Mouse (Mus musculus) lung, postnatal 36 days (tissue): ENCODE measurements at regions not wholly inside any gene's neighbourhood (a gene's known extent, or its start where the extent isn't known, plus 50 kb on each side); places are given as distances from the start of the nearest gene placed in this dataset.

Experiments used
- DNase-seq: peaks from one replicate; pipeline ENCODE4 v3.0.0; 2022; ENCODE audit warnings: mixed read lengths

DNA sequence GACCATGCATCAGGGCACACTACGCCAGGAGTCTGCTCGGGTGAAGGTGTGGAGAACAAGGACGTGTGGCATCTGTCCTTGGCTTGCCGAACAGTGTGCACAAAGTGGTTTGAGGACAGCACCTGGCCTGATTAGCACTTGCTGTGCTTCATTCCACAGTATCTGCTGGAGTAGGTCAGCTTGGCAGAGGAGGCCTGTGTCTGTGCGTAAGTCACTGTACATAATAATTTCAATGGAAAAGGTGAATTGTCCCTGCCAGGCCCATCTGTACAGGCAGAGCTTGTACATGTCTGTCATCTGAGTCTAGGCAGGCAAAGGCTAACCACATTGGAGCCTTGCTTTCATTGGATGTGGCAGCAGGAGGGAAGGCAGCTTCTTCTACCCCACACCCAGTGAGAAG, 979.5 kb upstream of the Car8 start:
- DNase-seq, result no peak

DNA sequence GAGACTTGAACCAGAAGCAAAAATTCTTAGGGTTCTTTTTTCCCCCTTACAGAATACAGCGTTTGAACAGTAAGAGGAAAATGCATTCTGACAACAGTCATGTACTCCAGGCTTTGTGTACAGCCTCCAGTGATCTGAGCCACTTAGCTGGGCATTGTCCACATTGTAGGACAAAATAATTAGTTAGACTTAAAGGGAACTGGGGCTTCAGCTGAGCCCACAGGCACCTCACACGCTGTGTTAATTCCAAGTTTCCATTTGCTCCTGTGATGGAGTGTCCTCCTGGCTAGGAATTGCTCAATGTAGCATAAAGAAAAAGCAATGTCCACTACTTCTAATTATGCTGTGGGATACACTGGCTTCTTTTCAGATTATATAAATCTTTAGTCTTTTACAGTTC, 969.8 kb upstream of the Car8 start:
- DNase-seq, result no peak

DNA sequence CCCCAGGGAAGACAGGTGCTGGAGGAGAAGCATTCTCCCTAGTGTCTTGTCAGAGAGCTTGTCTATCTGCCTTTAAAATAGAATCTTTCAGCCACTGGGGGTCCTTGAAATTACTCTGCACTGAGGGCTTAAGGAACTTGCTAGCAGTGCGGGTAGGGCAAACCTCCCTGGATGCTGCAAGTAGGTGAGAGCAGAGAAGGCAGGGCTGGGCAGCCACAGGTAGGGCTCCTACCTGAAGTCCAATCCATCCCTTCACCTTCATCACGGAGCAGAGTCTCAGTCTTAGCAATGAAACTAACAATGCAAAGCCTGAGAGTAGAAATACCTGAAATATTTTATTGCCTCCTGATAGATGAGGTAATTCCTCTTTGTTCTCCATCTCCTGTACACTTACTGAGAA, 961.2 kb upstream of the Car8 start:
- DNase-seq, result no peak

DNA sequence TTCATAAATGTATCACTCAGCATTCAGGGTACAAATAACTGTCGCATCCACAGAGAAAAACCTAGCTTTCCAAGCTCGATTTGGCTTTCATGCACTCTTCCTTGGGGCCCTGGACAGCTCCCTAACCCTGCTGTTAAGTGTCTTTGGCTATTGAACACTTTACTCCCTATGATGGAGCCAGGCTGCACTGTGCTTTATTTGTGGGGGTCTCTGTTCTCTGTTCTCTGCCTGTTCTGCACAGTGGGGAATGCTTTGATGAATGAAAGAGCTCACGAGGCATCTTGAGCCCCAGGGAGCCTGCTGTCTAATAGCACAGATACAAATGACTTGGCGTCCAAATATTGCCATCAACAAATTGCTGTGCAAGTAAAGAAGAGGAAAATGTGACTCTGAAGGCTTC, 957.6 kb upstream of the Car8 start:
- no peak for DNase-seq

DNA sequence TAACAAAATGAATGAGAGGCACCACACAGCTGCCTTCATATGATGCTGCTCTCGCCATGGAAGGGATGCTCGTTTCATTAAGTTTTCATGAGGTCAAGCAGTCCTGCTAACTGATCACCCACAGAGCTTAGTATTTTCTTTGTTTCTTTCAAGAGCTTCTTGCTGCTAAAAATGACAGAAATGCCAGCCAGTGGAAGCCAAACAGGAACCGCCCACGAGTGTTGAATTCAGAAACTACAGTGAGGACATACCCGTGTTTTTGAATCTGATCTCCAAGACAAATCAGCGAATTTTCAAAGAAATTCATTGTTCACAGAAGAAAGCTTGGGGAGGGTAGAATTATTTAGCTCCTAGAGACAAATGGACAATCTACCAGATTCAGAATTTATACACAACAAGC, 954.3 kb upstream of the Car8 start:
- DNase-seq, result no peak

DNA sequence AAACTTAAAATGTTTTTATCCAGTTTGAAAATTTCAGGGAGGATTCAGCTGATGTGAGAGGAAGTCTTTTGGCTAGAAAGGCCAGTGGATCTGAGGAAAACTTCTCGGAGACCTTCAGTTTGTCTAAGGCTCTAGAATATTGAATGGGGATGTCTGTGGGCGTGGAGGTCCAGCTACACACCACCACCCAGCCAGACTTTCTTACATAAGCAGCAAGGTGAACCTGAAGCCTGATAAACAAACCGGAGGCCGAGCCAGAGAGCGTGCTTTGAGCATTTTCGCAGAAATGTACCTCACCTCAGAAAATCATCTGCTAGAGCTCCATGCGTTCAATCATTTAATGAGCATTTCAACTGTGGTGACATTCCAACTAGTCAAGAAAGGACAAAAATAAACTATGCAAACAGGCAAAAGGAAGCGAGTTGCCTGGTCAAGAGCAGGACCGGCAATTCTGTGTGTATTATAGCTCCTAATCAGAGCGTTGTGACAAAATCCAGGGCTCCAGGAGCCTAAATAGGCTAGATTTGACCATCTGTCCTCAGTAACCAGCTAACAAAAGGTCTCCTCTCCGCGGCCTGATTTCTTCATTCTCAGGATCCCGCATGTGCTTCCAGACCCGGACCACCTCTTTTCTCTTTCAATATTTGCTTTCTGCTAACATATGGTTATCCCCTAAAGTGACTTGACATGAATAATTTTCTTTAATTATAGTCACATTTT, 946.5 kb upstream of the Car8 start:
- DNase-seq, result peak; percentile 1

DNA sequence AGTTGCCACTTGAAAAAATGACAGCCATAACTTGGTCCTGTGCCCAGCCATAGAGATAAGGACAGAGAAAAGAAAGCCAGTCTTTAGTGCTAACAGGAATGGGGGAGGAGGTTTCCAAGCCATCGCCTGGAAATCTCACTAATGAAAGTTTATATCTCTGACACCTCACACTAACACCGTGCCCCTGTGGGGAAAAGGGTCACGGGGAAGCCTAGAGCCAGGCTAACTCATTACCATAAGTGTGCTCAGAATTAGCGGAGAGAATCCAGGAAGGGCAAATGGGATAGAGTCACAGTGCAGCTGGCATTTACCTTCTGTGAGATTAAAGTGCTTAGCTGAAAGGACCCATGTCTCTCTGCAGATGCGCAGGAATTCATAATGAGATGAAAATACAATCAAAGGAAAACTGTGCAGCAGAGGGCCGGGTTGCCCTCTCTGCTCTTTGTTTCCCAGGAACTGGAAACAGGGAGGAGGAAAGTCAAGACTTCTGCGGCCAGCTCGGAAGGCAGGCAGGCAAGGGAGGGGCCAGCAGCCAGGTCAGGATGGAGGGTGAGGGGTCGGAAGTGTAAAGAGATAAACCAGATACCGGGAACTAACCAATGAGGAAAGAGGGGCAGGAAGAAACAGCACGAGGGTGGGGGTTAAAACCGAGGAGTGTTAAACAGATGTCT, 945.7 kb upstream of the Car8 start:
- DNase-seq, result peak; percentile 44

DNA sequence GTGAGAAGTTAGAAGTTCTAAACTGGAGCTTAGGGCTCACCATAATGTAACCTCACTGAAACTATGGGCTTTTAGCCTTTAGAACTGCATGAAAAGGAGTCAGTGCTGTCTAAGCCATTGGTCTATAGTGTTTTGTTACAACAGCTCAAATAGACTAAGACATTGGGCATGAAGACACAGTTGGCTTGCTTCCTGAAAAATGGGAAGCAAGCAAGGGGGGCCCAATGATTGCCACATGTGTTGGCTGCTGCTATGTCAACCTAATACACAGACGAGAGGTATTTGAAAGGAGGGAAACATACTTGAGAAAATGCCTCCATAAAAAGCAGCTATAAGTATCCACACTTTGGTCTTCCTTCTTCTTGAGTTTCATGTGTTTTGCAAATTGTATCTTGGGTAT, 935.5 kb upstream of the Car8 start:
- DNase-seq, result no peak

DNA sequence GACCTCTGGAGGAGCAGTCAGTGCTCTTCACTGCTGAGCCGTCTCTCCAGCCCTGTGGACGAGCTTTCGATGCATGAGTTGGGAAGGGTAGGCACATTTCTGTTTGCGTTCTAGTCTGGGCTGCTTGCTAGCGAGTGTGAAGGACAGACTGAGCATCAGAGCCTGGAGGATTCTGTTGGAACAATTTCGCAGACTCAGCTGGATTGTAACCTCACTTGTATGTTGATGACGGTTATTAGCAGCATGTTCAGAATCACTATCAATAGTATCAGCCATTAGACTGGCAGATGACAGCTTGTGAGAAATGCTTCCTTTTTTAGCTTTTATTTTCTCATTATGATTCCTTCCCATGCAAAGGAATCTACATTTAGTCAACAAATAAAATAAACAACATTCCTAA, 923.5 kb upstream of the Car8 start:
- no peak for DNase-seq

DNA sequence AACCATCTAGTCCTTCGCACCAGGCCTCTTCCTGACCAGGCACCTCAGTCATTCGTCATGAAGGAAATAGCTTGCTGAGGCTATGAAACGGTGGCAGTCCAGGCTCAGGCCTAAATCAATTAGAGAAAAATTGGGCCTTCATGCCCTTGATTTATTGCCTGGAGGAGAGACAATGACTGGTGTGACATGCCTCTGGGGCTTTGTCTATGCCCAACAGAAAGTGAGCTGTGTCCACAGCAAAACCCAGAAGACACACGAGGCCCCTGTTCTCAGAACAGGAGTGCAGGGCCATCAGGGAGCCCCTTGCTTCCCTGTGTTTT, 922.9 kb upstream of the Car8 start:
- DNase-seq, result no peak

DNA sequence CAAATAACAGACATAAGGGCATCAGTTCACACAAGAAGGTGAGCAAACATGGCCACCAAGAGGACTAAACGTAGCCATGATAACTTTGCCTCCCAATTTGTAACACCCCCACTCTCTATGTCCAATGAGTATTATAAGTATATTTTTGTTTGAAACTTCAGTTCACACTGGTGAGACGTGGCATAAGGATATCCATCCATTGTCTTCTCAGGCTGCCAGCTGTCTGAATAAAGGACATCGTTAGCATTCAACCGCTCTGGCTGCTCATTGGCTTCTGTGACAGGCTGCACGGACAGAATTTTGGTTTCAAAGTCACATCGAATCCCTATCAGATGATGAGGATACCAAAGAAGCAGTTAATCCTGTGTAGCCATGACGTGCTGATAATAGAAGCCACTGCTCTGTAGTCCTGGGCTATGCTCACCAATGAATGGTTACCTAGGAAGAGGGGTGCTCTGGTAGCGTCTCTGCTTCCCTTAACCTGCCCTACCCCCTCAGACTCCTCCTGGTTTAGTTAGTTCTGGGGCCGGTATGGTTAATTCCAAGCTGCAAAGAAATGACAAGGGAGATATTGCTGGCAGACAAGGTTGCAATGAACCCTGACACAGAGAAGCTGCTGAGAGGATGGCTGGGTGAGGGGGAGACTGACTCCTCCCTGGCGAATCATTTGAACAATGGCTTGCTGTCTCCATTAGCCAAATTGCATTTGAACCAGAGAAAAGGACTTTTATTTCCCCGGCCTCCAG, 922.4 kb upstream of the Car8 start:
- DNase-seq, result no peak

DNA sequence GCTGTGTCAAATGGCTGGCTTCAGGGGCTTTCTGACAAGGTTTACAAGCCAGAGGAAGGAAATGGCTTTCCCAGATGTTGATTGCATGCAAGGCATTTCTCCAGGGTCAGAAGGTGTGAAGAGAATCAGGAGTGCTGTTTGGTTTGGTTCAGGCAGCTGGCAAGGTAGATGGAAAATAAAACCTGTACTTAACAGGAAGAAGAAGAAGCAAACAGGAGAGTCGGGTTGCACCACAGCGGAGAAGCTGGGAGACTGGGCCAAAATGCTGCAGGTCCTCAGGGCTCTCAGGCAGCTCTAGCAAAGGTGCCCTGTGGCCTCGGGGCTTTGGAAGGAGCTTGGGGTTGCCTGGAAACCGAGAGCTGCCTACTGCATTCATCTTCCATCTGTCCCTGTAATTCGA, 908.9 kb upstream of the Car8 start:
- no peak for DNase-seq

DNA sequence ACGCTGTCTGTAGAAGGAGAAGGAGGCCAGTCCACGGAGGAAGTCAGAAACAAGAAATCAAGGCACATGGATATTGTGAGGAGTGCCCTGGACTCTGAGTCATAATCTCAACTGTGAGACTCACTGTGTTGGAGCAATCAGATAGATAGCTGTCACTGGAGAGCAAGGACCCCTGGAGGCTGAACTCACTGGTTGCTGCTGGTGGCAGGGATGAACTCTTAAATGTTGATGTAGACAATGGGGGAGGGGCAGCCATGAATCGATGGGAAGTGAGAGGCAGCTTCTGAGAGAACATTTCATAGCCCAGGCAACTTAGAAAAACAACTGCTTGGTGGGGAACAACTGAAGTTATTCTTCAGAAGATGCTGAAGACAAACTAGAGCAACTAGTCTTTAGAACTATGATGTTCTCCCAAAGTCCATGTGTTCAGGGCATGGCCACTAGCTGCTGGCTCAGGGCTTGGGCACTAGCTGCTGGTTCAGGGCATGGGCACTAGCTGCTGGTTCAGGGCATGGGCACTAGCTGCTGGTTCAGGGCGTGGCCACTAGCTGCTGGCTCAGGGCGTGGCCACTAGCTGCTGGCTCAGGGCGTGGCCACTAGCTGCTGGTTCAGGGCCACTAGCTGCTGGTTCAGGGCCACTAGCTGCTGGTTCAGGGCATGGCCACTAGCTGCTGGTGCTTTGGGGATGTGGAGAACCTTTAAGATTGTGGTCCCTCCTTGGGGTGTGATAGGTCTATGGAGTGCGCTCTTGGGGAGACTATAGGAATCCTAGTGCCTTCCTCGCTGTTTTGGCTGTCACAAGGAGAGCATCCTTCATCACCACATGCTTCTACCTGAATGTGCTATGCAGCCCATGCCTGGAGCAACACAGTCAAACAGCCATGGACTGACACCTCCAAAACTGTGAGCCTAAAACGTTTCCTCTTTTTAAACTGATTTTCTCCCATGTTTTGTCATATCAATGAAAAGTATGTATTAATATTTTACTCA, 905.7 kb upstream of the Car8 start:
- DNase-seq, result no peak

DNA sequence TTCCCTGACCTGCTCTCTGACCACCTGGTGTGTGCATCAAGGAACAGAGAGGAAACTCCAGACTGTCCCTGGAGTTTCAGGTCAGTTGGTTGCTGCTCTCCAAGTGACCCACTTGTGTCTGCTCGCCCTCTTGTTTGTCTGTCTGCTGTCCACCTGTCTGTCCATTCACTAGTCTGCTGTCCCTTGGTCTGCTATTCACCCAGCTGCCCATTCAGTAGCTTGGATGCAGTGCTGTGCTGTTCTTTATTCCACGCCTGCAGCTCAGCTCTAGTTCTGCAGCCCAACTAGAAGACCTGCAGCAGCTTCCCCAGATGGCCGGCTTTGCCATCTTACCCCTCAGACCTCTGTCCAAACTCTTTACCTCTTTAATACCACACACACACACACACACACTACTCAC, 904.2 kb upstream of the Car8 start:
- DNase-seq, result no peak

DNA sequence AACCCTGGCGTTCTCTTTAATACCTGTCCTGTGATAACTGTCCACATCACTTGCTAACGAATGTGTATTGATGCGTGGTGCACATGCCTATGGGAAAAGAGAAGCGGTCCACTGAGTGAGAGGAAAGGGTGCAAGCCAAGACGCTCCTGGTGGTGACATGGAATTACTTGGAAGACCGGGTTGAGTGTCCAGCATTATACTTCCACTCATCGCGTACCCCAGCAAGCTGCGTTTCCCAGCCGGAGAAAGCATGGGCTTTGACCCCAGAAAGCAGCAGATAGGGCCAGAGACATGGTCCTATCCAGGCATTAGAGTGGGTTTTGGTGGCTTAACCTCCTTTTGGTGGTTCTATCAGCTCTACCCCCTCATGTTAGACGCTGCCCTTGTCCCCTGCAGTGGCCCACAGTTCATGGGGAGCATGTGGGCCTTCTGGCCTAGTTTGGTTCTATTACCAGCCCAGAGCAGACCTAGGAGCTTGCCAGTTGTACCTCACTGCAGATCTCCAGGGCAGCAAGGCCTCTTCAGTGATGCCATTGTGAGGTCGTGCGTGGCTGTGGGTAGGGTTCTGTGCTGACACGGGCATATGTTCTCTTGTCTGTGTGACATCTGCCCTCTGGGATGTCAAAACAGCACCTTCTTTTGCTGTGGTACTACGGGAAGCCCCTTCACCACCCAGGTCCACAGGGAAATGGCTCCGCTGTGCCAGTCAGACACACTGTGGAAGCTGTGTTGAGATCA, 903.3 kb upstream of the Car8 start:
- DNase-seq, result no peak

DNA sequence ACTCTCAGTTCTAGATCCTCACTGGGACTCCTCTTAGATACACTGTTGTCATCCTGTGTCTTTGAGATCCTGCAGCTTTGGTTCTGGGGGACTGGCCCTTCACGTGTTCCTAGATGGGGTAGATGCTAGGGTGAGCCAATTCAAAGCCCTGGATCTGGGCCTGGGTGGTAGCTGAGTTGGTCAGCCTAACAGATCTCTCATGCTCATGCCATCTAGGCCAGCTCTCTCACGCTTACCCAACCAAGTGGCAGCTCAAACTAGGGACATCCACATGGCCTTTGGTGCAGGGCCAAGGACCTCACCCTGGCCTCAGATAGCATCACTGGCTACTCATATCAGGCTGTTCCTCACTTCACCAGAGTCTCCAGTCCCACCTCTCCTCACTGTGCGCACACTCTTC, 901.9 kb upstream of the Car8 start:
- DNase-seq, result peak; percentile 36

DNA sequence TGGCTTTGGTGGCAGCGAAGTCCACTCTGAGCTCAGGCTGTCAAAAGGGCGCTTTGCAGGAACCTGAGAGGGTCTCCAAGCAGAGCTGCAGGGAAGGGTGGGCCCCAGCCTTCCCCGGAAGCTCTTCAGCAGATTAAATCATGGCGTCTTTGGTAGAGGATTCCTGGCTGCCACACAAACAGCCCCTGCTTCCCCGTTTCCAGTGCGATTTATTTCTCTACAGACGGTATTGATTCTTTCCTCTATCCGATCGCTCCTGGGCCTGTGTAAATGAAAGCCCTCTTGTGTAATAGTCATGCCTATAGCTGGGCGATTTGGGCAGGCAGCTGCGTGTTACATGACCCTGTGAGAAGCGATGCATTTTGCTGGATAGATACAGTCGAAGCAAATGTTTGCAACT, 897.8 kb upstream of the Car8 start:
- no peak for DNase-seq

DNA sequence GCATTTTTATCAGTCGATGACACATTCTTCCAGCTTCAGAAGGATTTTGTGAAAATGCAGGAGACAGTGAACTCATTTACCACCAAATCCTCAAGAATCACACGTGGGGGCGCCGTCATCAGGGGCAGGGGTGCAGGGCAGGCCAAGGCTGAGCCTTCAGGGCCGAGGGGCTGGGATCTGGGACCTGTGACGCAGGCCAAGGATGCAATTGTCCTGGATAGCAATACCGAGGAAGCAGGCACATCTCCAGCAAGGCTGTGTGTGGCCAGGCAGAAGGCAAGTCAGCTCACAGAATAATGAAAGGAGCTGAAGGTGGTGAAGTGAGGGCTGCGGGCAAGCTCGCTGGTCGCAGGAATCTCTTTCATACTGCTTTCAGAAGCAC, 897.3 kb upstream of the Car8 start:
- no peak for DNase-seq

DNA sequence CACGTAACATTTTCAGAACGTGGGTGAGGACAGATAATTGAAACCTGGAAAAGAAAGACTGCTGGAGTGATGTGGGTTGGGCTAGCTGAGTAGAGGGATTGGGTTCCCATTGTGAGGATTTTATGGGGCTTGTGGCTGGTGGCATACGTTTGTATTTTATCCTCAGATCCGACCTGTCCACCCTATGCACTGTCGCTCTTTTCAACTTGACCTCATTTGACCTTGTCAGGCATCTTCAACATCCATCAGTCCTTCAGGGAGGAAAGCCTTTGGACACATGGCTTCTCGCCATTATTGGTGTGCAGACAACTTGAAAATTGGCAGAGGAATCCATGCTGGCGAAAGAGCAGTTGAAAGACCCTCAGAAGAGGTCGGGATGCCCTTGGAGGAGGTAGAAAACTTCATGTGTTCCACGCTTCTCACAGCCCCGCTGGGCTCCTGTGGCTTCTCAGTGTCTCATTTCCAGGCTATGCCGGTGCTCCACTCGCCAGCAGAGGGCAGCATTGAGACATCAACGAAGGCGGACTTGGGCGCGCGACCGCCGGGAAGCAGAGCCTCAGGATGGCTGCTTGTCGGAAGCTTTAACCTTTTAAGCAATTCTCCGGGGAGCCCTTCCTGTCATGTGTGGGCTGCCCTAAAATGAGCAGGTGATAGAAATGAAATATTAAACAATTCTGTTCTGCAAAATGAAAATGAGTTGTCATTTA, 896.8 kb upstream of the Car8 start:
- peak; percentile 95 for DNase-seq

DNA sequence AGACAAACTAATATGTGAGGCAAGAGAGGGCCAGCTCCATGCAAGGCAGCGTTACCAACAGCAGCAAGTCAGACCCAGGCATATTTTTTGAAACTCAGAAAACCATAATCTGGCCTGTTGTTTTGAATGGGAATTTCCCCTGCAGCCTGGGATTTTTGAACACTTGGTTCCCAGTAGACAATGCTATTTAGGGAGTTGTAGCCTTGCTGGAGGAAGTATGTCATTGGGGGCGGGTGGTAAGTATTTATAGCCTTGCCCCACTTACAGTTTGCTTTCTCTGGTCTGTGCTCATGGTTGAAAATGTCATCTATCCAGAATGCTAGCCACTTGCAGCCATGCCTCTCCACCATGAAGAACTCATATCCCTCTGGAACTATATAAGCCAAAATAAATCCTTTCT, 894.9 kb upstream of the Car8 start:
- DNase-seq, result no peak

DNA sequence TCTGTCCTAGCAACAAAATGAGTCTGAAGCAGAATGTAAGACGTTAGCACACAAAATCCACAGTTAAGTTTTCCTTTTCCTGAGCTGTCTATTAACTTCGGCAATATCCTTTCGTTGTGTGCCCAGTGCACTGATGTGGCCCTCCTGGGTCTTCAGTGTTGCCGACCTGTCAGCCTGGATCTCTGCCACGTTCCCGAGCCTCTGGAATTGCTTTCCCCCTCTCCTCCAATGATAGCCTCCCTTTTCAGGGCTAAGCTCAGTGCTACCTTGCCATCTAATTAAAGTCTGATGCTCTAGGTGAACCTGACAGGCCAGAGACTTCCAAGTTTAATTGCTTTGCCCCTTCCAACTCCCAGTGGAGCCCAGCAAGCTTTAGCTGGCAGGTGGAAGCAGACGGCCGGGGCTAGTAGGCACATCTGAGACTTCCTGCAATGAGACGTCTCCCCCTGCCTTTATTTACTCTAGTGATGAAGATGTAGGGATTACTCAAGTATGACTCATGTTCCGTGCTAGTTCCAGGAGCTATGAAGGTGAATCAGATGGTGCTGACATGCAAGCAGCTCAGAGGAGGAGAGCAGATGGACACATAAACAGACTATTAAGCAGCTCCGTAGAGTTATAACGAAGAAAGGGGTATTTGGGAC, 894.3 kb upstream of the Car8 start:
- no peak for DNase-seq
